Mouse (Mus musculus) hematopoietic stem cell, adult 5-6 weeks (primary cell): ENCODE results near the gene Il1rl2. TPM values are rescaled to one million over a fixed set of nuclear protein-coding genes. Genes with fewer than 3 reads are reported as not detected.

Source experiments
- ATAC-seq, 2 experiments: fragments of 125-278 bp in 1 of 2; replicated peaks in 1 of 2; 2 replicates each; pipeline ENCODE4 v1.8.0; 2016 to 2017; ENCODE audit warnings: inconsistent platforms in 2 of 2, mild to moderate bottlenecking in 2 of 2, moderate number of reproducible peaks in 2 of 2, low read depth in 1 of 2, moderate TSS enrichment in 1 of 2; ENCODE audit not compliant: low FRiP score in 2 of 2, poor library complexity in 2 of 2, severe bottlenecking in 2 of 2, insufficient read depth in 1 of 2, low TSS enrichment in 1 of 2
- total RNA-seq: library from RNA; stranded (forward); fragments of 172-1452, 232-1000 nt; gene quantifications from 2 replicates; pipeline ENCODE4 v1.2.3, GENCODE M21; 2017

Il1rl2 gene
- total RNA-seq, 1 experiment from 2014 or later: 6.4 TPM

GRCm38 (mm10) chr1:40314016-40314415 is 10.4 kb upstream of the Il1rl2 start:
- ATAC-seq: no peak

- ATAC-seq: no peak
Observed at GRCm38 (mm10) chr1:40317657-40318056, 6.8 kb upstream of the Il1rl2 start.

GRCm38 (mm10) chr1:40321824-40322223 is 2.6 kb upstream of the Il1rl2 start:
- peak; percentile 51 to 52; a peak in 2 of 4 replicates for ATAC-seq

GRCm38 (mm10) chr1:40322543-40322942 is 1.9 kb upstream of the Il1rl2 start:
- no peak for ATAC-seq

GRCm38 (mm10) chr1:40324955-40325702 is 719 bp downstream of the Il1rl2 start:
- ATAC-seq: 0 out of 4 replicates have a peak, but pooled peaks have one; percentile 7 to 23

- ATAC-seq: no peak
Observed at GRCm38 (mm10) chr1:40325711-40326327, 1.4 kb downstream of the Il1rl2 start.

- ATAC-seq: no peak
Observed at GRCm38 (mm10) chr1:40327604-40328003, 3.2 kb downstream of the Il1rl2 start.

GRCm38 (mm10) chr1:40329526-40329925 is 5.1 kb downstream of the Il1rl2 start:
- ATAC-seq: no peak

GRCm38 (mm10) chr1:40330181-40330580 is 5.8 kb downstream of the Il1rl2 start:
- ATAC-seq: no peak

GRCm38 (mm10) chr1:40339346-40339745 is 14.9 kb downstream of the Il1rl2 start:
- ATAC-seq: no peak

- no peak for ATAC-seq
Observed at GRCm38 (mm10) chr1:40340102-40340501, 15.7 kb downstream of the Il1rl2 start.

GRCm38 (mm10) chr1:40352158-40352903 is 27.9 kb downstream of the Il1rl2 start:
- no peak for ATAC-seq

GRCm38 (mm10) chr1:40352904-40353286 is 28.5 kb downstream of the Il1rl2 start:
- no peak for ATAC-seq

GRCm38 (mm10) chr1:40354665-40355064 is 30.3 kb downstream of the Il1rl2 start:
- no peak for ATAC-seq

- ATAC-seq: peak in 1 of 2 experiments; percentile 20; a peak in 1 of 4 replicates
Observed at GRCm38 (mm10) chr1:40355431-40355843, 31.0 kb downstream of the Il1rl2 start.

- ATAC-seq: peak; percentile 77 to 84
Observed at GRCm38 (mm10) chr1:40355904-40356521, 31.6 kb downstream of the Il1rl2 start.

- ATAC-seq: no peak
Observed at GRCm38 (mm10) chr1:40357921-40358320, 33.5 kb downstream of the Il1rl2 start.

- no peak for ATAC-seq
Observed at GRCm38 (mm10) chr1:40358351-40358750, 33.9 kb downstream of the Il1rl2 start.
